Comparison of ENCODE assay signal across 1 mouse cellular context in the genomic region with DNA sequence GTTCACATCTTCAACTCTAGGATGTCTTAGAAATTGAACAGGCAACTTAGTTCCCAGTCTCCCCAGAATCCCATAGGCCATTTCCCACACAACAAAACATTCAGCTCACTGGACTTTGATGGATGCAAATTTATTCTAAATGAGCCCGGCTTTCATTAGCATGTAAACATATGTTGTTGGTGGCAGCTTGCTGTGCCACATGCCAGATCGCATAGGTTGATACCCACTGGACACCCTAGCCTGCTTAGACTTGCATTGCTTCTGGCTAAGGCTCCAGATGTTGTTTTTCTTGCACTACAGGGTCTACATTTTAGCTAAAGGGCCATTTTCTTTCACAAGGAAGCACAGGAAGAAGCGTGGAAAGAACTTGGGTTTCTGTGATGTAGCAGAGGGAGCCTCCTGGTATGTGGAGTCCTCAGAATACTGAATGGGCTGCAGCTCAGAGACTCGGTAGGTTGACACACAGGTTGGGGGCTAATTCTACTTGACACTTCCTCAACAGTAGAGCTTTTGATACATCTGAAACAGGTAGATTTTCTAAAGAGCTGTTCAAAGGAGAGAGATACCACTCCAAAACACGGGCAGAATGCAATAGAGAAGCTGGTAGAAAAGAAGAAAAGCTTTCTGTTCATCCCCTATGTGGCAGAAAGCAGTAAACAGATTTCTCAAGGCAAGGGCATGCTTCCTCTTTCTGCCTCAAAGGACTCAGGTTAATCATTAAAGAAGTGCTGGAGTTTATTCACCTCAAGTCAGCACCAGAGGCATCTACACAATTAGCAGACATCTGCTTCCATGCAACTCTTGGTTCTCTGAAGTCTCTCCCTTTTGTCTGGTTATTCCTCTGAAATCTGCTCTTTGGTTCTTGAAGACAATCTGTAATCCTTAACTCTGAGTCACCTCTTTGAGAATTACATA.
TF ChIP-seq lines count a peak whose summit lies in the region.

No protein-coding gene starts in this region.

TF ChIP-seq in CH12.LX, 34 proteins besides CTCF, POLR2A, EP300 and RAD21 (continued from another document):
- no peak for TF ChIP-seq ZKSCAN1 (IDR thresholded peaks at IDR 0.05; ENCODE audit: borderline replicate concordance, low read depth, low read length)
- no peak for TF ChIP-seq CHD2 (IDR thresholded peaks at IDR 0.05; ENCODE audit: low read length)
- no peak for TF ChIP-seq NRF1 (IDR thresholded peaks at IDR 0.05; ENCODE audit: low read depth, low read length)
